Mouse (Mus musculus): ENCODE measurements around the gene Pex13. TPM values are rescaled to one million over a fixed set of nuclear protein-coding genes. Genes with fewer than 3 reads are reported as not detected.
"Not testable (repeated sequence)": the region's sequence is repeated elsewhere in the genome, so short reads cannot be mapped to it uniquely, and the experiment has no call there.

Gene Pex13
- polyA plus RNA-seq, 1 experiment from 2014 or later, result 27.6 TPM

DNA sequence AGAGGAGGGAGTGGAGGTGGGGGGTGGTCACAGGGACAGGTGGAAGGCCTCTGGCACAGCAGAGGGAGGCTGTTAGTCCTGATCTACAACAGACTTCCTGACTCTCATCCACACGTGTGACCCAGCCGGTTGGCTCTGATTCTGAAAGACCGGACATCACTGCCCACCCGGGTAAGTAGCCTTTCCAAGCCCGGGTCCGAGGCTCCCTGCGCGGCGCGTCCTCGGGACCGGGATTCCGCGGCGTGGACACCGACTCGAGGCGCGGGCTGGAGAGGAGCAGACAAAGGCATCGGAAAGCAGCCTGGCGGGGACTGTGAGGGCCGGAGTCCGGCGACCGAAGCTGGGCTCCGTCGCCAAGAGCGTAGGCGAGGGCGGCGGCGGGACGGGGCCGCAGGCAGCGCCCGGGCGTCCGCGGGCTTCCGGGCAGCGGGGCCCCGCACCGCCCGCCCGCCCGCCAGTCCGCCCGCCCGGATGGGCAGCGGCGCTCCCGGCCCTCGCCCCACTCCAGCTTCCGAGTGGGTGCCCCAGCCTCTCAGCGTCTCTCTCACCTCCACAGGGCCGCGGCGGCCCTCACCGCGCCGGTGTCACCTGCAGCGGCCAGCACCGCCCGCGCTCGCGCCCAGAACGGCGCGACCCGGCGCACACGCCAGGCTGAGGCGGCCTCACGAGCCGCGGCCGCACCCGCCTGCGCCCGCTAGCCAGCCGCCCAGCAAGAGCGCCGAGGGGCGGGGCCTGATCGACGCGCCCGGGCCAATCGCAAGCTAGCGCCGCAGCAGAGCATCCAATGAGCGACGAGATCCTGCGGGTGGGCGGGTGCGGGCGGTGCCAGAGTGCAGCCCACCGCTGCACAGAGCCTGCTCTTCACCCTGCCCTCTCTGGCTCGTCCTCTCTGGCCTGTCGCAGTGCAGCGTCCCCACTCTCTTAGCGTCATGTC lies 32.5 kb downstream of the Pex13 start, which contains the start of gene 0610010F05Rik:
Gene 0610010F05Rik (minus strand): TSS at position 695 of the 934 bp plus-strand sequence.
- Histone ChIP-seq H3K27me3 (replicated peaks; ENCODE audit: control insufficient read depth, insufficient read depth, low read length) (no peaks in the 10 kb centered on the region), H3K27ac (ENCODE audit: low read depth, low read length) (peak within 1 kb of the TSS; percentile 75), H3K9ac (ENCODE audit: low read depth, low read length) (peak within 1 kb of the TSS; percentile 83), H3K36me3 (ENCODE audit: control insufficient read depth, insufficient read depth, low read length) (no peaks in the 10 kb centered on the region), H3K9me3 (ENCODE audit: control insufficient read depth, low read length) (no peaks in the 10 kb centered on the region), H3K4me3 (ENCODE audit: low read depth, low read length) (peak within 1 kb of the TSS; percentile 79), H3K4me2 (peak within 1 kb of the TSS; percentile 72), H3K4me1 (replicated peaks; ENCODE audit: control insufficient read depth, insufficient read depth, low read length) (peaks cover 7% of the 10 kb centered on the region)
- DNase-seq (ENCODE audit: low spot score) (peak; percentile 89), ATAC-seq (replicated peaks; ENCODE audit: low FRiP score) (peak; percentile 99)
- WGBS, result under 1% methylated on average over 94 of the region's 103 CpGs

DNA sequence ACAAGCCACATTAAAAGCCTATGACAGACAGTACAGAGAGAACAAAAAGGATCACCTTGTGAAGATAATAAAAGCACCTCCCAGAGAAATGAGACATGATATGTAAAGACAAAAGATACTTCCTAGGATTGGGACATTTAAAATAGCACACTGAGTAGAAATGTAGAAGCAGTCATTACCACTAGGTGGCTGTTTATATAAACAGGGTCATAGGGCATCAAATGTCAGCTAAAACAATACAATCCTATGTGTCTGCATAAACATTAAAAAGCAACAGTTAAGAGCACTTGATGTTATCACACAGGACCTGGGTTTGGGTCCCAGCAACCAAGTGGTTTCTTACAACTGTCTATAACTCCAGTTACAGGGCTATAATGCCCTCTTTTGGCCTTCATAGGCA lies 35.1 kb downstream of the Pex13 start:
- peaks cover 7% of the 10 kb centered on the region for H3K4me1 ChIP-seq (replicated peaks; ENCODE audit: control insufficient read depth, insufficient read depth, low read length)
- no peaks in the 10 kb centered on the region for H3K9me3 ChIP-seq (ENCODE audit: control insufficient read depth, low read length)
- no peak overlapping the region for H3K27ac ChIP-seq (ENCODE audit: low read depth, low read length)
- ATAC-seq (replicated peaks; ENCODE audit: low FRiP score) (no peak), DNase-seq (ENCODE audit: low spot score) (no peak)
- H3K9ac ChIP-seq (ENCODE audit: low read depth, low read length), result no peak overlapping the region
- H3K27me3 ChIP-seq (replicated peaks; ENCODE audit: control insufficient read depth, insufficient read depth, low read length), result no peaks in the 10 kb centered on the region
- H3K36me3 ChIP-seq (ENCODE audit: control insufficient read depth, insufficient read depth, low read length), result peaks cover 2% of the 10 kb centered on the region; the same call in 1 of the 2 replicates
- H3K4me3 ChIP-seq (ENCODE audit: low read depth, low read length), result no peak overlapping the region
- no peak overlapping the region for H3K4me2 ChIP-seq

DNA sequence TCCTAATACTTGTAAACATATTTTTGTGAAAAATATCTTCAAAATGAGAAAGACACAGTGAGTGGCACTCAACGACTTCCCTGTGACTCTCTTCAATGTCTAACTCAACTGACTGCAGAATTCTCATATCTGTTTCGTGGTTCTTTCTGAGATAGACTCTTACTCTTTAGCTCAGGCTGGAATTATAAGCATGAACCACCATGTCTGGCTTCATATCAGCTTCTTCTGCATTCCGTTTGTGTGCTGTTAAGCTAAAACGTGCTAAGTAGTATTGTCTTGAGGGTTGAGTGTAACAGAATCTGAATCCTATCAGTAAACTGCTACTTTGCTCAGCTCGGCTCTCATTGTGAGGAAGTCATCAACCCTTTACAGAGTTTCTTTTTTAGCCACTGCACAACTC lies 46.8 kb downstream of the Pex13 start:
- no peak overlapping the region for H3K4me3 ChIP-seq (ENCODE audit: low read depth, low read length)
- no peaks in the 10 kb centered on the region for H3K36me3 ChIP-seq (ENCODE audit: control insufficient read depth, insufficient read depth, low read length)
- H3K9me3 ChIP-seq (ENCODE audit: control insufficient read depth, low read length), result no peaks in the 10 kb centered on the region
- no peak overlapping the region for H3K27ac ChIP-seq (ENCODE audit: low read depth, low read length)
- ATAC-seq (replicated peaks; ENCODE audit: low FRiP score) (no peak), DNase-seq (ENCODE audit: low spot score) (no peak)
- 68% methylated on average over 5 of the region's 5 CpGs for WGBS
- no peaks in the 10 kb centered on the region for H3K27me3 ChIP-seq (replicated peaks; ENCODE audit: control insufficient read depth, insufficient read depth, low read length)
- H3K4me1 ChIP-seq (replicated peaks; ENCODE audit: control insufficient read depth, insufficient read depth, low read length), result no peaks in the 10 kb centered on the region
- no peak overlapping the region for H3K4me2 ChIP-seq
- no peak overlapping the region for H3K9ac ChIP-seq (ENCODE audit: low read depth, low read length)

DNA sequence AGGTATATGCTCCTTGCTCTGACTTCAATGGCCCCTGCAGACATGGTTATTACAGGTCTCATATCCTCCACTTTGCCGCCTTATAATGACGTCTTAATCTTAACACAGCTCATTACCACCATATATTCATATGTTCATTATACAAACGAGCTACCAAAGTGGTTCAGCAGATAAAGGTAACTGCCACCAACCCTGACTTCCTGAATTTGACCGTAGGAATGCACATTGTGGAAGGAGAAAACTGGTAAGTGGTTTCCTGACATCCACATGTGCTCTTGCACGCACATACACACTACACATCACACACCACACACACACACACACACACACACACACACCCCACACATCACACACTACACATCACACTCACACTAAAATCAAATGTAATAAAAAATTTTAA lies 51.2 kb downstream of the Pex13 start:
- Histone ChIP-seq H3K4me1 (replicated peaks; ENCODE audit: control insufficient read depth, insufficient read depth, low read length) (no peaks in the 10 kb centered on the region), H3K27me3 (replicated peaks; ENCODE audit: control insufficient read depth, insufficient read depth, low read length) (no peaks in the 10 kb centered on the region), H3K36me3 (ENCODE audit: control insufficient read depth, insufficient read depth, low read length) (peaks cover under 1% of the 10 kb centered on the region; the same call in 1 of the 2 replicates), H3K27ac (ENCODE audit: low read depth, low read length) (no peak overlapping the region), H3K4me3 (ENCODE audit: low read depth, low read length) (no peak overlapping the region), H3K9me3 (ENCODE audit: control insufficient read depth, low read length) (no peaks in the 10 kb centered on the region), H3K9ac (ENCODE audit: low read depth, low read length) (no peak overlapping the region), H3K4me2 (no peak overlapping the region)
- 54% methylated on average over 5 of the region's 5 CpGs for WGBS
- ATAC-seq (replicated peaks; ENCODE audit: low FRiP score) (no peak), DNase-seq (ENCODE audit: low spot score) (no peak)

DNA sequence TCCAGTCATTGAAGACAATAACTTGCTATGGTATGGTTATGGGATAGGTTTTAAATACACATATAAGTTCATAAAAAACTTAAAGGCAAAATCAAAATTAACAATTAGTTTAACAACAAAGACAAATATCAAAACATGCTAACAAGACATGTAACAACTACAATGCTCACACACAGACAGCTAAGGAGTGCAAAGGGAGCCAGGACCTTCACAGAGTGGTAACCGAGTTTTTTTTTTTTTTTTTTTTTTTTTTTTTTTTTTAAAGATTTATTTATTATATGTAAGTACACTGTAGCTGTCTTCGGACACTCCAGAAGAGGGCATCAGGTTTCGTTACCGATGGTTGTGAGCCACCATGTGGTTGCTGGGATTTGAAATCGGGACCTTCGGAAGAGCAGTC lies 58.5 kb downstream of the Pex13 start:
- H3K9me3 ChIP-seq (ENCODE audit: control insufficient read depth, low read length); H3K9ac ChIP-seq (ENCODE audit: low read depth, low read length); H3K4me1 ChIP-seq (replicated peaks; ENCODE audit: control insufficient read depth, insufficient read depth, low read length); H3K36me3 ChIP-seq (ENCODE audit: control insufficient read depth, insufficient read depth, low read length); DNase-seq (ENCODE audit: low spot score); H3K4me3 ChIP-seq (ENCODE audit: low read depth, low read length); ATAC-seq (replicated peaks; ENCODE audit: low FRiP score); H3K4me2 ChIP-seq; H3K27ac ChIP-seq (ENCODE audit: low read depth, low read length); H3K27me3 ChIP-seq (replicated peaks; ENCODE audit: control insufficient read depth, insufficient read depth, low read length): not testable (repeated sequence)
- WGBS, result 87% methylated on average over 6 of the region's 6 CpGs

Other genes starting within 250 kb of the Pex13 start
- gene Ahsa2, start 167.9 kb downstream of the Pex13 start, polyA plus RNA-seq (2014; fragmentation: Nextera tagmentation; extraction: Ambion mirVana), result 76.8 and 79.6 TPM in 2 replicates
- gene 1700093K21Rik, start 144.8 kb downstream of the Pex13 start, polyA plus RNA-seq (2014; fragmentation: Nextera tagmentation; extraction: Ambion mirVana), result not detected in 2 replicates
- 21.3 and 26.6 TPM in 2 replicates for gene 0610010F05Rik, start 32.3 kb downstream of the Pex13 start, polyA plus RNA-seq (2014; fragmentation: Nextera tagmentation; extraction: Ambion mirVana)
- 28.2 and 32.6 TPM in 2 replicates for gene Pus10, start 285 bp downstream of the Pex13 start, polyA plus RNA-seq (2014; fragmentation: Nextera tagmentation; extraction: Ambion mirVana)
- 0.67 and 0.79 TPM in 2 replicates for gene Rel, start 105.0 kb upstream of the Pex13 start, polyA plus RNA-seq (2014; fragmentation: Nextera tagmentation; extraction: Ambion mirVana)
- 11.1 and 13.4 TPM in 2 replicates for gene Papolg, start 229.3 kb upstream of the Pex13 start, polyA plus RNA-seq (2014; fragmentation: Nextera tagmentation; extraction: Ambion mirVana)